In the genomic region with DNA sequence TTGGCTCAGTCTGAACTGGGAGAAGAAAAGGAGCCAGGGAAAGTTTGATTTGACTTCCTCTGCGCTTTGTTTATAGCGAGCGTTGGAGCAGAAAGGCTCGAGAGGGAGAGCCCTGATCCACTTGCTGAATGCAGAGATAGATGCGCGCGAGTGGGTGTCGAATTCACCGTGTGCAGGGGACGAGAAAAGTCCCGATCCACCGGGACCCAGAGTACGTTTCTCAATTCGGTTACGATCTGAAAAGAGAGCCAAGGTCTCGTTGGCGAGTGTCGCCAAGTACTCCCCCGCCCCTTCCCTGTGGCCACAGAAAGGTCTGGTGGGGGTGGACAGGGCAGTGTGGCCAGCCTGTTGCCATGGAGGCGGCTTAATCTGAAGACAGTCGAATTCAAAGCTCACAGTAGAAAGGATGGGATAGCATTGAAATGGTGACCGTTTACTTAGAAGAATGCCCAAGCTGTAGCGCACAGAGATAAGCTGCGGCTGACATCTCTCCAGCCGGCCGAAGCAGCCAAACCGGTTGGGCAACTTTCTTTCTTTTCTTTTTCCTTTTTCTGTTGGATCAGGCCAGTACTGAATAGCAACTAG, we compare ENCODE assay signal across 7 mouse cellular contexts.
DNase-seq lines count a peak whose midpoint lies in the region; ATAC-seq and TF ChIP-seq lines count a peak whose summit lies in the region.

No protein-coding gene starts in this region.

- ATAC-seq in embryonic facial prominence, embryonic 14.5 days (ENCODE audit: low read depth): peak; percentile 70
- 0 out of 2 replicates have a peak, but pooled peaks have one; percentile 15 for ATAC-seq in heart, embryonic 12.5 days (ENCODE audit: insufficient number of reproducible peaks, low FRiP score)
- ATAC-seq in kidney, embryonic 14.5 days (ENCODE audit: low FRiP score, low TSS enrichment): peak; percentile 81
- ATAC-seq in limb, embryonic 14.5 days (ENCODE audit: low FRiP score, low read depth): peak; percentile 26; the same call in 1 of the 2 replicates
- peak; percentile 58; the same call in 1 of the 2 replicates for ATAC-seq in midbrain, embryonic 14.5 days (ENCODE audit: low FRiP score, low TSS enrichment)
- peak; percentile 69 for ATAC-seq in stomach, postnatal 0 days (ENCODE audit: low FRiP score, low TSS enrichment)

- H3K9ac ChIP-seq in embryonic facial prominence, embryonic 14.5 days (ENCODE audit: low read depth, low read length): peak overlapping the region; percentile 59
- H3K9ac ChIP-seq in heart, embryonic 12.5 days: peak overlapping the region; percentile 63
- H3K9ac ChIP-seq in kidney, embryonic 14.5 days (ENCODE audit: low read depth, low read length): peak overlapping the region; percentile 38
- peak overlapping the region; percentile 56 for H3K9ac ChIP-seq in limb, embryonic 14.5 days (ENCODE audit: low read depth, low read length, severe bottlenecking)
- peak overlapping the region; percentile 42; the same call in 1 of the 2 replicates for H3K9ac ChIP-seq in midbrain, embryonic 14.5 days (replicated peaks; ENCODE audit: low read length)
- peak overlapping the region; percentile 18; the same call in 1 of the 2 replicates for H3K9ac ChIP-seq in stomach, postnatal 0 days (ENCODE audit: low read length)

- no peak for TF ChIP-seq EP300 in stomach, postnatal 0 days (optimal IDR thresholded peaks at IDR 0.05)

- no peaks in the 10 kb centered on the region for H3K36me3 ChIP-seq in embryonic facial prominence, embryonic 14.5 days (ENCODE audit: control insufficient read depth, insufficient read depth, low read length)
- H3K36me3 ChIP-seq in heart, embryonic 12.5 days: no peaks in the 10 kb centered on the region
- no peaks in the 10 kb centered on the region for H3K36me3 ChIP-seq in kidney, embryonic 14.5 days (ENCODE audit: control insufficient read depth, insufficient read depth, low read length)
- H3K36me3 ChIP-seq in limb, embryonic 14.5 days (ENCODE audit: control insufficient read depth, insufficient read depth, low read length): no peaks in the 10 kb centered on the region
- H3K36me3 ChIP-seq in midbrain, embryonic 14.5 days (ENCODE audit: control insufficient read depth, insufficient read depth, low read length): no peaks in the 10 kb centered on the region
- no peaks in the 10 kb centered on the region for H3K36me3 ChIP-seq in stomach, postnatal 0 days (ENCODE audit: control insufficient read depth, insufficient read depth, low read length)

- TF ChIP-seq POLR2A in bone marrow, adult 2 months (IDR thresholded peaks at IDR 0.05; ENCODE audit: borderline replicate concordance, control insufficient read depth, low read depth, low read length): no peak
- TF ChIP-seq POLR2A in limb, embryonic 14.5 days (IDR thresholded peaks at IDR 0.05; ENCODE audit: borderline replicate concordance, extremely low read depth, insufficient read depth, insufficient read length): no peak

- 0 out of 2 replicates have a peak overlapping the region, but pooled peaks have one; percentile 14 for H3K27ac ChIP-seq in bone marrow, adult 2 months (ENCODE audit: control insufficient read depth, insufficient read depth, low read depth, low read length, poor library complexity)
- peak overlapping the region; percentile 79 for H3K27ac ChIP-seq in embryonic facial prominence, embryonic 14.5 days (replicated peaks; ENCODE audit: low read depth, low read length)
- H3K27ac ChIP-seq in heart, embryonic 12.5 days (ENCODE audit: poor library complexity, severe bottlenecking): peak overlapping the region; percentile 14
- peak overlapping the region; percentile 78 for H3K27ac ChIP-seq in kidney, embryonic 14.5 days (ENCODE audit: low read depth, low read length)
- 0 out of 2 replicates have a peak overlapping the region, but pooled peaks have one; percentile 38 for H3K27ac ChIP-seq in limb, embryonic 14.5 days (replicated peaks; ENCODE audit: low read depth, low read length)
- H3K27ac ChIP-seq in midbrain, embryonic 14.5 days (replicated peaks; ENCODE audit: low read depth, low read length): peak overlapping the region; percentile 67
- peak overlapping the region; percentile 70 for H3K27ac ChIP-seq in stomach, postnatal 0 days (replicated peaks)

- TF ChIP-seq CTCF in bone marrow, adult 2 months (IDR thresholded peaks at IDR 0.05; ENCODE audit: control insufficient read depth, insufficient read depth, low read length): no peak
- TF ChIP-seq CTCF in stomach, postnatal 0 days (IDR thresholded peaks at IDR 0.05; ENCODE audit: low read depth): no peak

- no peaks in the 10 kb centered on the region for H3K27me3 ChIP-seq in embryonic facial prominence, embryonic 14.5 days (replicated peaks; ENCODE audit: control insufficient read depth, insufficient read depth, low read length)
- no peaks in the 10 kb centered on the region for H3K27me3 ChIP-seq in heart, embryonic 12.5 days (replicated peaks)
- no peaks in the 10 kb centered on the region for H3K27me3 ChIP-seq in kidney, embryonic 14.5 days (ENCODE audit: control insufficient read depth, insufficient read depth, low read length)
- H3K27me3 ChIP-seq in limb, embryonic 14.5 days (ENCODE audit: control insufficient read depth, insufficient read depth, low read length): no peaks in the 10 kb centered on the region
- no peaks in the 10 kb centered on the region for H3K27me3 ChIP-seq in midbrain, embryonic 14.5 days (ENCODE audit: control insufficient read depth, insufficient read depth, low read length)
- no peaks in the 10 kb centered on the region for H3K27me3 ChIP-seq in stomach, postnatal 0 days (ENCODE audit: control insufficient read depth, insufficient read depth, low read length)

- no peaks in the 10 kb centered on the region for H3K9me3 ChIP-seq in embryonic facial prominence, embryonic 14.5 days (ENCODE audit: control insufficient read depth, low read length)
- H3K9me3 ChIP-seq in heart, embryonic 12.5 days (replicated peaks): no peaks in the 10 kb centered on the region
- no peaks in the 10 kb centered on the region for H3K9me3 ChIP-seq in kidney, embryonic 14.5 days (ENCODE audit: control insufficient read depth, low read length)
- H3K9me3 ChIP-seq in limb, embryonic 14.5 days (ENCODE audit: control insufficient read depth, low read length): no peaks in the 10 kb centered on the region
- no peaks in the 10 kb centered on the region for H3K9me3 ChIP-seq in midbrain, embryonic 14.5 days (ENCODE audit: control insufficient read depth, low read length)
- no peaks in the 10 kb centered on the region for H3K9me3 ChIP-seq in stomach, postnatal 0 days (ENCODE audit: control insufficient read depth, low read length)

- WGBS in bone marrow, adult 2 months: 4% methylated on average over 27 of the region's 27 CpGs
- WGBS in embryonic facial prominence, embryonic 14.5 days: under 1% methylated on average over 27 of the region's 27 CpGs
- WGBS in heart, embryonic 12.5 days: under 1% methylated on average over 27 of the region's 27 CpGs
- WGBS in kidney, embryonic 14.5 days: under 1% methylated on average over 27 of the region's 27 CpGs
- 1% methylated on average over 27 of the region's 27 CpGs for WGBS in limb, embryonic 14.5 days
- under 1% methylated on average over 27 of the region's 27 CpGs for WGBS in midbrain, embryonic 14.5 days
- WGBS in stomach, postnatal 0 days: under 1% methylated on average over 27 of the region's 27 CpGs

- peak; percentile 78 for DNase-seq in embryonic facial prominence, embryonic 14.5 days (ENCODE audit: low spot score)
- DNase-seq in limb, embryonic 14.5 days (ENCODE audit: low spot score): peak; percentile 37
- DNase-seq in midbrain, embryonic 14.5 days: peak; percentile 70
- DNase-seq in stomach, postnatal 0 days (ENCODE audit: low spot score): peak; percentile 77

- H3K4me1 ChIP-seq in bone marrow, adult 2 months (ENCODE audit: control insufficient read depth, insufficient read depth, low read length): peaks cover 4% of the 10 kb centered on the region; the same call in 1 of the 2 replicates
- H3K4me1 ChIP-seq in embryonic facial prominence, embryonic 14.5 days (ENCODE audit: control insufficient read depth, insufficient read depth, low read length): peaks cover 28% of the 10 kb centered on the region
- H3K4me1 ChIP-seq in heart, embryonic 12.5 days (replicated peaks): peaks cover 31% of the 10 kb centered on the region
- H3K4me1 ChIP-seq in kidney, embryonic 14.5 days (ENCODE audit: control insufficient read depth, insufficient read depth, low read length): peaks cover 15% of the 10 kb centered on the region; the same call in 1 of the 2 replicates
- peaks cover 16% of the 10 kb centered on the region; the same call in 1 of the 2 replicates for H3K4me1 ChIP-seq in limb, embryonic 14.5 days (ENCODE audit: control insufficient read depth, insufficient read depth, low read length)
- peaks cover 17% of the 10 kb centered on the region for H3K4me1 ChIP-seq in midbrain, embryonic 14.5 days (ENCODE audit: control insufficient read depth, insufficient read depth, low read length)
- peaks cover 10% of the 10 kb centered on the region for H3K4me1 ChIP-seq in stomach, postnatal 0 days (replicated peaks; ENCODE audit: control insufficient read depth, insufficient read depth)

- peak overlapping the region; percentile 76 for H3K4me2 ChIP-seq in embryonic facial prominence, embryonic 14.5 days (ENCODE audit: low read depth, low read length)
- H3K4me2 ChIP-seq in heart, embryonic 12.5 days: peak overlapping the region; percentile 79
- H3K4me2 ChIP-seq in kidney, embryonic 14.5 days (replicated peaks; ENCODE audit: low read depth, low read length): peak overlapping the region; percentile 78
- peak overlapping the region; percentile 91 for H3K4me2 ChIP-seq in limb, embryonic 14.5 days (replicated peaks; ENCODE audit: low read depth, low read length, severe bottlenecking)
- H3K4me2 ChIP-seq in midbrain, embryonic 14.5 days (ENCODE audit: low read length): peak overlapping the region; percentile 68
- H3K4me2 ChIP-seq in stomach, postnatal 0 days (replicated peaks; ENCODE audit: low read depth): peak overlapping the region; percentile 60

- peak overlapping the region; percentile 47 for H3K4me3 ChIP-seq in bone marrow, adult 2 months (replicated peaks; ENCODE audit: control insufficient read depth, low read depth, low read length)
- peak overlapping the region; percentile 40 for H3K4me3 ChIP-seq in embryonic facial prominence, embryonic 14.5 days (ENCODE audit: low read depth, low read length)
- peak overlapping the region; percentile 48 for H3K4me3 ChIP-seq in heart, embryonic 12.5 days
- peak overlapping the region; percentile 42 for H3K4me3 ChIP-seq in kidney, embryonic 14.5 days (ENCODE audit: low read length)
- peak overlapping the region; percentile 44 for H3K4me3 ChIP-seq in limb, embryonic 14.5 days (replicated peaks; ENCODE audit: low read length)
- peak overlapping the region; percentile 30 for H3K4me3 ChIP-seq in midbrain, embryonic 14.5 days (replicated peaks; ENCODE audit: low read depth, low read length)
- H3K4me3 ChIP-seq in stomach, postnatal 0 days (ENCODE audit: low read depth, low read length): peak overlapping the region; percentile 29

Comparison
In these comparisons a context has a peak if more than half of its experiments do, and no peak if none do; other contexts are left out.
1. Peak in every context shown above with its lines: DNase-seq, ATAC-seq, H3K4me3 ChIP-seq and H3K27ac ChIP-seq.
2. H3K27ac ChIP-seq: peak in every context shown above with its lines; median percentile 79 in embryonic facial prominence, embryonic 14.5 days; 78 in kidney, embryonic 14.5 days; 70 in stomach, postnatal 0 days; 67 in midbrain, embryonic 14.5 days; 38 in limb, embryonic 14.5 days; 14 in bone marrow, adult 2 months; 14 in heart, embryonic 12.5 days.
3. ATAC-seq: peak in every context shown above with its lines; median percentile 81 in kidney, embryonic 14.5 days; 70 in embryonic facial prominence, embryonic 14.5 days; 69 in stomach, postnatal 0 days; 58 in midbrain, embryonic 14.5 days; 26 in limb, embryonic 14.5 days; 15 in heart, embryonic 12.5 days.